22 mouse cellular contexts compared by ENCODE assay signal in genomic region chr11:114044373-114044772, GRCm38 (mm10).
"Had no signal": no experiment of that assay in that cellular context is flagged by ENCODE, and none has a peak within 500 bp of the region (broad histone marks: within the 10 kb centered on the region; RNA-seq: fewer than 3 reads in every experiment).

No protein-coding gene starts in this region.

- H3K9ac ChIP-seq: intestine, embryonic 15.5 days; kidney, embryonic 15.5 days; limb, embryonic 13.5 days; liver, embryonic 12.5 days; liver, embryonic 15.5 days; lung, embryonic 15.5 days; stomach, embryonic 15.5 days had no signal

- DNase-seq: kidney, adult 18-20 months; kidney, postnatal 14 days; kidney, postnatal 4 days; layer of hippocampus, adult 9-11 months; liver; lung, adult 18-20 months; lung, postnatal 10 days; lung, postnatal 36 days; midbrain, embryonic 14.5 days; right cerebral cortex, postnatal 25 days; spleen, adult 18-20 months; thymus, postnatal 25 days had no signal

- H3K36me3 ChIP-seq: intestine, embryonic 15.5 days; limb, embryonic 10.5 days; limb, embryonic 13.5 days; liver, embryonic 12.5 days; liver, embryonic 15.5 days; lung, embryonic 15.5 days; stomach, embryonic 15.5 days had no signal

- H3K4me3 ChIP-seq: intestine, embryonic 15.5 days; kidney, embryonic 15.5 days; limb, embryonic 10.5 days; limb, embryonic 13.5 days; liver, embryonic 12.5 days; liver, embryonic 15.5 days; lung, embryonic 15.5 days; megakaryocyte, embryonic 14.5 days; stomach, embryonic 15.5 days had no signal

- H3K27ac ChIP-seq: intestine, embryonic 15.5 days; kidney, embryonic 15.5 days; limb, embryonic 10.5 days; limb, embryonic 13.5 days; liver, embryonic 12.5 days; liver, embryonic 15.5 days; lung, embryonic 15.5 days; stomach, embryonic 15.5 days had no signal

- H3K9me3 ChIP-seq: intestine, embryonic 15.5 days; kidney, embryonic 15.5 days; limb, embryonic 10.5 days; liver, embryonic 12.5 days; lung, embryonic 15.5 days; stomach, embryonic 15.5 days had no signal

- H3K27me3 ChIP-seq: intestine, embryonic 15.5 days; kidney, embryonic 15.5 days; limb, embryonic 13.5 days; liver, embryonic 12.5 days; liver, embryonic 15.5 days; lung, embryonic 15.5 days; stomach, embryonic 15.5 days had no signal

- ATAC-seq: intestine, embryonic 15.5 days; liver, embryonic 12.5 days had no signal

- H3K4me2 ChIP-seq: intestine, embryonic 15.5 days; kidney, embryonic 15.5 days; limb, embryonic 13.5 days; liver, embryonic 12.5 days; liver, embryonic 15.5 days; lung, embryonic 15.5 days; midbrain, embryonic 11.5 days; stomach, embryonic 15.5 days had no signal

- H3K4me1 ChIP-seq: liver, embryonic 15.5 days; megakaryocyte, embryonic 14.5 days had no signal
